Mouse (Mus musculus): Measurements from ENCODE around the gene Map3k12. TPM values are rescaled to one million over a fixed set of nuclear protein-coding genes. Genes with fewer than 3 reads are reported as not detected.

Map3k12 gene
- total RNA-seq, 1 experiment from 2014 or later, result 1.2 TPM

DNA sequence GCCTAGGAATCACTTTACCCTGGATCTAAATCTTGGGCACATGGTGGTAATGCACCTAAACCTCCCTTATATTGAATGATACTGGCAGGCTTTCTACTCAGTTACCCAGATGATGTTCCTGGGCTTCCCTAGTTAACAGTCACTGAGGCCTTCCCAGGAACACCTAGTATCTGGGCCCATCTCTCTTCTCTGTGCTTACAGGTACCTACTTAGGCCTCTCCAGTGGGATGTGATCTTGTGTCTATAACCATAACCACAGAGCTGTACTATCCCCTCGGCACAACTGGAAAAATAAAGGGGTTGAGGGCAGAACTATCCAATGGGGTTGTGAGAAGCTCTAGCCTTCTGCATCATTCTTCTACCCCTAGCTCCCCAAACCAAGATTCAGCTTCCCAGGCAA lies 10.0 kb downstream of the Map3k12 start:
- no peak for ATAC-seq (replicated peaks; ENCODE audit: insufficient number of reproducible peaks, low FRiP score, low TSS enrichment, poor library complexity, severe bottlenecking)

DNA sequence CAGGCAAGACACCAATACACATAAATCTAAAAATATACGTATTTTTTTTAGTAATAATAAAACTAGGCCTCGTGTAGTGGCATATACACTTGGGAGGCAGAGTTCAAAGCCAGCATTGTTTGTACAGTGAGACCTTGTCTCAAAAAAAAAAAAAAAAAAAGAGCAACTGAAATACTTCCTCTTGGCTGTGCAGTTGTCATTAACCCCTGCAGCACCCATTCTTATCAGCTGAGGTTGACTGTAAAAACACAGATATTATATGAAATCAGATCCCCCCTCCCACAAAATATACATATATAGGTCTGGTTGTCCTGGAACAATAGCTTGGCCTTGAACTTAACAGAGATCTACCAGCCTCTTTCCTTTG lies 10.4 kb downstream of the Map3k12 start:
- no peak for ATAC-seq (replicated peaks; ENCODE audit: insufficient number of reproducible peaks, low FRiP score, low TSS enrichment, poor library complexity, severe bottlenecking)

DNA sequence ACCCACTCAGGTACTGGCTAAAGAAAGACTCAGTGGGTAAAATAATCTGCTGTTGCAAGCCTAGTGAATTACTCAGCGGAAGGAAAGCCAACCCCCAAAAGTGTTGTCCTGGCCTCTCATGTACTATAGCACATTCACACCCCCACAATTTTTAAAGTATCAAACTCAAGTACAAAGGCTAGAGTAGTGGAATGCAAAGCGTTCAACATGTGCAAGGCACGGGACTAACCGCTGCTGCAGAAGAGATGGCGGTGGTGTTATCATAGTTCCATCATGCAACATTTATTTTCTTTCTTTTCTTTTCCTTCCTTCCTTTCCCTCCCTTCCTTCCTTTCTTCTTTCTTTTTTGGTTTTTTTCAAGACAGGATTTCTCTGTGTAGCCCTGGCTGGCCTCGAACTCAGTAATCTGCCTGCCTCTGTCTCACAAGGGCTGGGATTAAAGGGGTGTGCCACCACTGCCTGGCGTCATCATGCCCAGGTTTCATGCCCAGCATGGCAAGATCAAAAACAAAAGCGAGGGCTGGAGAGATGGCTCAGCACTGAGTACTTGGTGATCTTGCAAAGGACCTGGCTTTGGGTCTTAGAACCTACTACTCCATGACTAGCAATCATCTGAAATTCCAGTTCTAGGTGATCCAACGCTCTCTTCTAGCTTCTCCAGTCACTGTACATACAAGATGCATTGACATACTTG lies 10.9 kb downstream of the Map3k12 start:
- ATAC-seq (replicated peaks; ENCODE audit: insufficient number of reproducible peaks, low FRiP score, low TSS enrichment, poor library complexity, severe bottlenecking), result no peak

DNA sequence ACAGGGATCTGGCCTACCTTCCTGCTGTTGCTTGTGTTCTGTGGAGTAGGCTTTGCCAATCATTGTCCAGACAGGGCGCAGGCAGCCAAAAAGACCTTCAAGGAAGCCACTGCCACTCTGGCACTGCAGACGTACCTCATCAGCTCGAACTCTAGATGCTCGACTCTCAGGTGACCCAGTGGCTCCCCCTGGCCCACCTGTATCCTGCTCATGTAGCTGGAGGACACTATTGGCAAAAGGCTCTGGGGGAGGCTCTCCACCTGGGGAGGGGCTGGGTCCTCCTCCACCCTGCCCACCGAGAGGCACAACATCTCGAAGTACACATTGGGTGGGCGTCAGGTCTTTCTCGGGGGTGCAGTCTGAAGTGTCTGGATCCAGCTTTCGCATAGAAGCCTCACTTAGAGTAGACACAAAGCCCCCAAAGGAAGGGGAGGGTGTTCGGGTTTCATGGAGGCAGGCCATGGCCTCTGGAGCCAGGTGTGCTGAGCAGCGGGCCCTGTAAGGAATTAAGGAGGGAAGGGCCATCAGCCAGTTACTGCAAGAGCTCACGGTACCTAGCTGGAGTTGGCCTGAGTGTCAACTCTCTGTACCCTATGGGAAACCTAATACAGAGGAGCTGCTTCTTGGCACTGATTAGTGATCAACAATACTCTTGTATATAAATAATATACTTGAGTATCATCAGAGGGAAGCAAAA lies 11.6 kb downstream of the Map3k12 start:
- ATAC-seq (replicated peaks; ENCODE audit: insufficient number of reproducible peaks, low FRiP score, low TSS enrichment, poor library complexity, severe bottlenecking), result no peak

DNA sequence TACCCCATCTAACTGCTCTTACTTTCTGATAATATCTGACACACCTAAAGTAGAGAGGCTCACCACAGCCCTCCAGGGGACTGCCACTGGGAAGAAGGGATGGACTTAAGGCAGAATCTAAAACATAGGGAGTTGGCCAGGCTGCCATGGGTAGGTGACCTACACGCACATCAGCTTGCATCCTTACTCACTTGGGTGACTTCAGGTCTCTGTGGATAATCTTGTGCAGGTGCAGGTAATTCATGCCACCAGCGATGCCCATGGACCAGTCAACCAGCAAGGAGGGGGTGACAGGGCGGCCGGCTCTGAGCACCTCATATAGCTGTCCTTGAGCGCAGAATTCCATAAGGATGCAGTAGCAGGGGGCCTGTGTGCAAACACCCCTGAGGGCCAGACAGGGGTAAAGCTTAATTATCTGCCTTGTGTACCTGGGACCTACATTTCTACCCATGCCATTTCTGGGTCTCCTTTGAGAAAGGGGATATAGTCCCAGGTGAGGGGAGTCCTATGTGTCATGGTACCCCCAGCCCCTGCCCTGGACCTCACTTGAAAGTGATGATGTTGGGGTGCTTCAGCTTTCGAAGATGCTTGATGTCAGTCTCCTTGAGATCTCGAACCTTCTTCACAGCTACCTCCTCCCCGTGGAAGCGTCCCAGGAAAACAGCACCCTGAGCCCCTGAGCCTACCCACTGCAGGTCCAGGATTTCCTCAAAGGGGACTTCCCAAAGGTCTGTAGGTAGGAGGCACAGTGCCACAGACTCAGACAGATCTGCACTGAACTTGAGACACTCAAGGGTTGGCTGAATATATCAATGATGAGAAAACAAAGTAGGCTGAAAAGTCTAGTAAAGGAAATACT lies 12.7 kb downstream of the Map3k12 start:
- ATAC-seq (replicated peaks; ENCODE audit: insufficient number of reproducible peaks, low FRiP score, low TSS enrichment, poor library complexity, severe bottlenecking), result no peak

DNA sequence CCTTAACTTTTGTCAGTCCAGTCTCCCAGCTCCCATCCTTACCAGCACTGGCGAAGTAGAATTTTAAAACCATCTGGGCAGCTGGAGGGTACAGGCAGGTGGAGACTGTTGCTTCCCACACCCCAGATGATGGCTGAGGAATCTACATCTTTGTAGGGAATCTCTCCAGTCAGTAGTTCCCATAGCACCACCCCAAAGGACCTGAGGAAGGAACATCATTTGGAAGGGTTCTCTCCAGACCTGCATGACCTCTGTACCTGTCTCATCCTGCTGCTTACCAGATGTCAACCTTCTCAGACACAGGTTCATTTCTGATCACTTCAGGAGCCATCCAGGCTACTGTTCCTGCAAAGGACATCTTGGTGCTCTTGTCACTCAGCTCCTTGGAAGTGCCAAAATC lies 13.4 kb downstream of the Map3k12 start, which contains the start of gene Gm10337:
TSS of gene Gm10337 (plus strand) at position 276 of the 400 bp plus-strand sequence.
- no peak for ATAC-seq (replicated peaks; ENCODE audit: insufficient number of reproducible peaks, low FRiP score, low TSS enrichment, poor library complexity, severe bottlenecking)

DNA sequence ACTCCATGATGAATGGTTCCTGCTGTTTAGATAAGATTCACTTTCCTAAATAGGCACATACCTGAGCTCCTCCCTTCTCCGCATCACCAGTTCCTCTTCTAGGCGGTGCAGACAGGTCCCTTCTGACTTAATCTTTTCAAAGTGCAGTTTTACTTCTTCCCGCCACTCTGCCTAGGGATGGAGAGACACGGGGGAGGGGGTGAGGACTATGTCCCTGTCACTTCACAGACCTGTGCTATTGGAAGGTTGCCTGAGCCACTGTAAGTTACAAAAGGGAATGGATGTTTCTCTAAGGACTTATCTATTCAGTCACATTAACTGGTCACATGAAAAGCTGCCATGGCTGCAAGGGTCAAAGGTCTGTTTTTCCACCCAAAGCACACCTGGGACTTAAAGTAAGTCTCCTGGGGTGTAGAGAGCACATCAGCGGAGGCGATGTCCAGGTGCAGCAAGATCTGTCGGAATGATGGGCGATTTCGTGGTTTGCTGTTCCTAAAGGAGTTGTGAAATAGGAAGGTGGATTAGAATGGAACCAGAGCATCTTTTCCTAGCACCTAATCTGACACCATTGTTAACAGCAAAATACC lies 14.5 kb downstream of the Map3k12 start:
- no peak for ATAC-seq (replicated peaks; ENCODE audit: insufficient number of reproducible peaks, low FRiP score, low TSS enrichment, poor library complexity, severe bottlenecking)

DNA sequence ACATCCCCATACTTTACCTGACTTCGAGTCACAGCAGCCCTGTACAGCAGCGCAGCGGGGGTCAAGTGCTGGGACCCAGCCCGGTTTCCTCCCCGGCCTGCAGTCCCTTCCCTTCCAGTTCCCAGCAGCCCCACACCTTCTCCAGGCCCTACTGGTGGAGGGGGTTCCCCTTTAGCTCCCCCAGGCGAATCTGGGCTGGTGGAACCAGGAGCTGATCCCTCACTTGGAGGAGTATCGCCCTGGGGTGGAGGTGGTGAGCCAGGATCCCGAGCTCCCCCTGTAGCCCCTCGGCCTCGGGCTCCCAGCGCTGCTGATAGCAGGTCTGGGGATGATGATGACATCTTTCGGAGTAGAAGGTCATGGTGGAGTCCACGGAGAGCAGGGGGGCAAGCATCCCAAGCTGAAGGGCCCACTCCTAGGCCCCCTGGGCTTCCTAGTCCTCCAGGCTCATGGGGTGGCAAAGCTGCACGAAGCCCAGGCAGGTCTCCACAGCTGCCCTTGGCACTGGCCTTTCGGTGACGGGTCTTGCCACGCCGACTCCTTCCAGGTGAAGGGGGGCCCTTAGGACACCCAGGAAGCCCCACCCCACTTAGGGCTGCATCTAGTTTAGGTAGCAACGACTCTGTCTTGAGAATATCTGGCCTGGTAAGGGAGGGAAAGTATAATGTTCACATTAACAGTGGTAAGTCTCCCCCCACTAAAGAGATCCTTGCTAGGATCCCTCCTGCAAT lies 15.6 kb downstream of the Map3k12 start:
- ATAC-seq (replicated peaks; ENCODE audit: insufficient number of reproducible peaks, low FRiP score, low TSS enrichment, poor library complexity, severe bottlenecking), result no peak

DNA sequence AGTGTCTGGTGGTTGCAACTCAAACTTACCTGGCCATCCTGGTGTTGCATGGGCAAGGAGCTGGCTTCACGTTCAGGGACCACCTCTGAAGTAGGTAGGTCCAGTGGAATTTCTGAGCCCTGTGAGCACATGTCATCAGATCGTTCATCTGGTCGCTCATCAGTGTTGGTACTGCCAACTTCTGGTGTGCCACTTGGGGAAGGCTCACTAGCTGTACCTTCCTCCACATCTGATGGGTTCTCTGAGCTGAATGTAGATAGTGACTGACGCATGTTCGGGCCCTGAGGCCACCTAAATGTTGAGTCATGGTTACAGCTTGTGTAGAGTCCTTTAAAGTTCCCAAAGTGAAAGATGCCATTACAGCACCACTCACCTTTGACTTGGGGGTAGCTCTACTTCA lies 16.4 kb downstream of the Map3k12 start:
- no peak for ATAC-seq (replicated peaks; ENCODE audit: insufficient number of reproducible peaks, low FRiP score, low TSS enrichment, poor library complexity, severe bottlenecking)

DNA sequence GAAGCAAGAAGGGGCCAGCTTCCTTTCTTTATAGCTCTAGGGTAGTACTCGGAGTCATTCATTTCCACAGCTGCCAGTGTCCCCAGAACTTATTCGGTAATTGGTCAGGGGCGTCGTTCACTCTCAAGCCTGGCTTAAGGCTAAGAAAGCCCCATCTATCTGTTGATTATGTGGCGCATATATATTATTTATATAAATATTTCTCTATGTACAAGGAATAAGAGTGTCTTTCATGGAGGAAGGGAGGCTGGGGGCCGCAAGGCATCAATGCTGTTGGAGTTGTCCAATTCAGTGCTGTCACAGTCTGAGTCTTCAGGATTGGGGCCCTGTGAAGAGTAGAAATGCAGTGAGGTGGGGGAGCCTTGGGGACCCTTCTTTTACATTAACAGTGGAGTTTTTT lies 17.0 kb downstream of the Map3k12 start:
- no peak for ATAC-seq (replicated peaks; ENCODE audit: insufficient number of reproducible peaks, low FRiP score, low TSS enrichment, poor library complexity, severe bottlenecking)

DNA sequence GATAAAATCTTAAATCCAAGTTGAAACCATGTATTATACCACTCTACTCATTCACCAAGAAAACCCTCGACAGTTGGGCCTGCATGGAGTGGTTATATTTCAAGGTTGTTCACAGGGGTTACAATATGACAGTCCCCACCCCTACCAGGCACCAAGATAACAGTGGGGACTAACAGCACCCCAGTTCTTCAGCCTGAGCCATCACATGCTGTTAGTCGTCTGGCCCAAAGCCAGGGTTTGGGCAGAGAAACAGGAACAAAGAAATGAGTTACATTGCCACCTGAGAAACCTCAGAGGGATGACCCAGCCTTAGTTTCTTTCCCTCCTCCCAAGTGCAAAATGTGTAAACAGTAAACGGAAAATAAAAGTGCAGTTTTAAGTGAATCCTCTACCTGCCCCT lies 17.5 kb downstream of the Map3k12 start:
- no peak for ATAC-seq (replicated peaks; ENCODE audit: insufficient number of reproducible peaks, low FRiP score, low TSS enrichment, poor library complexity, severe bottlenecking)

DNA sequence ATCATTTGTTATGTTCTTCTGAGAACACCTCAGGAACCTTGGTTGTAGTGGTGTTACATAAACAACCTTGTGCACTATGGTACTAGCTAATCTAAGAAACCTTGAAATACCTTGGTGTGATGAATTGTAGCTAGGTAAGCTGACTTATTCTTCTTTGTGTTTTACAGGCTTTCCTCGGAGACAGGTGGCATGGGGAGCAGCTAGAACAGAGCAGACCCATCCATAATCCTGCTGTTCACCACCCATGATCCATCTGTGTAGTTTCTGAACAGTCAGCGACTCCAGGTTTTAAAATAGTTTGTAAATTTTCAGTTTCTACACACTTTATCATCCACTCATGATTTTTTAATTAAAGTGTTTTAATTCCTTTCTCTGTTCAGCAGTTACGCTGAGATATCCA lies 18.5 kb downstream of the Map3k12 start:
- ATAC-seq (replicated peaks; ENCODE audit: insufficient number of reproducible peaks, low FRiP score, low TSS enrichment, poor library complexity, severe bottlenecking), result no peak

DNA sequence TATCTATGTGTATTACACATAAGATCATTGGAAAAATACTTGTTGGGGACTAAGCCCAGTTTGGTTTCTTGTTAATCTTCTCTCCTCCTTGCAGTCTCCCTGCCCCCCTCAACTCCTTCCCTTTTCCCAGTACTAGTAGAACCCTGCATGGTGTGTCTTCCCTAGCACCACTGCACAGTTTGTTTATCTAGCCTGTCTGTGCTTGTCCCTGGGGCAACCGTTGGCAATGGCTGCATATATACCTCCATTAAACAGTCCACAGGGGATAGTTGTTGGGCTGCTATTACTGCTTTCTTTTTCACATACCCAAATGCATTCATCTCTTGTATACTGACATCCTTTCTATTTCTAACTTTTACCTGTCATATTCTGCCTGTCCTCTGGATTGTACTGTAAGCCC lies 29.2 kb downstream of the Map3k12 start:
- ATAC-seq (replicated peaks; ENCODE audit: insufficient number of reproducible peaks, low FRiP score, low TSS enrichment, poor library complexity, severe bottlenecking), result no peak

DNA sequence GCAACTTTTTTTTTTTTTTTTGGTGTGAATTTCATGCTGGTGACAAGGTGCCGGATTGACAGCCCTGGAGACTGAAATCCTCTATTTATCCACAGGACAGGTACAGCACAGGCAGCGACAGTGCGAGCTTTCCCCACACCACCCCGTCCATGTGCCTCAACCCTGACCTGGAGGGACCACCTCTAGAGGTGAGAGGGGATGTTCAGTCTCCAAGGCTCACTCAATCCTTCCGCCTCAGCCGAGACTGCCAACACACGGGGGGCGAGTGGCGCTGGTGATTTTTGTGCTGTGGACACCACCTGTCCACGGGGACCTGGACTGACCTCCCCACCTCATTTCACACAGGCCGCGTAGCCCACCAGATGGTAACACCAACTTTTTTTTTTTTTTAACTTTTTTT lies 31.0 kb downstream of the Map3k12 start:
- no peak for ATAC-seq (replicated peaks; ENCODE audit: insufficient number of reproducible peaks, low FRiP score, low TSS enrichment, poor library complexity, severe bottlenecking)

DNA sequence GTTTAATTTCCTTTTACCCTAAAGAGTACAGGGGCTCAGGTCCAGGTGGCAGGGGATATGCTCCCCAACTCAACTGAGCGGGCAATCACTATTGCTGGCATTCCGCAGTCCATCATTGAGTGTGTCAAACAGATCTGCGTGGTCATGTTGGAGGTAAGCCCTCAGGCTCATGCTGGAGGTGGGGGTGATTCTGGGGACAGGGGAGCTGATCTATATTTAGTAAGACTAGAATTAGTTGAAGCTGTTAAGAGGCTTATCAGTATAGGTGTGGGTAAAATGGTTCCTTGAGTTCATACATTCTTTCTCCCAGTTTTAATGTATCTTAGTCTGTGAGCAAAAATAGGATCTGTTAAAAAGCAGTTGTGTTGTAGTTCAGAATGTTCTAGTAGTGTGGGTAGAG lies 33.7 kb downstream of the Map3k12 start:
- ATAC-seq (replicated peaks; ENCODE audit: insufficient number of reproducible peaks, low FRiP score, low TSS enrichment, poor library complexity, severe bottlenecking), result no peak

DNA sequence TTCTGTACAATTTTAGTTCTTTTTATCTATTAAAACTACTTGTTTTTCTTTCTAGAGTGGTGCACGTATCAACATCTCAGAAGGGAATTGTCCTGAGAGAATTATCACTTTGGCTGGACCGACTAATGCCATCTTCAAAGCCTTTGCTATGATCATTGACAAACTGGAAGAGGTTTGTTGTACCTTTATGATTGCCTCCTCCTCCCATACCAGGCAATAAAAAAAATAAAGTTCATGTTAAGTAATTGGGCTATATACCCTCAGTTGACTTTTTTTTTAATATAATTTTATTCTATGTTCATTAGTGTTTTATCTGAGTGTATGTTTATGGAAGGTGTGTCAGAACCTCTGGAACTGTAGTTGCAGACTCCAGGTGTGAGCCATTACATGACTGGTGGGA lies 42.3 kb downstream of the Map3k12 start:
- ATAC-seq (replicated peaks; ENCODE audit: insufficient number of reproducible peaks, low FRiP score, low TSS enrichment, poor library complexity, severe bottlenecking), result no peak

DNA sequence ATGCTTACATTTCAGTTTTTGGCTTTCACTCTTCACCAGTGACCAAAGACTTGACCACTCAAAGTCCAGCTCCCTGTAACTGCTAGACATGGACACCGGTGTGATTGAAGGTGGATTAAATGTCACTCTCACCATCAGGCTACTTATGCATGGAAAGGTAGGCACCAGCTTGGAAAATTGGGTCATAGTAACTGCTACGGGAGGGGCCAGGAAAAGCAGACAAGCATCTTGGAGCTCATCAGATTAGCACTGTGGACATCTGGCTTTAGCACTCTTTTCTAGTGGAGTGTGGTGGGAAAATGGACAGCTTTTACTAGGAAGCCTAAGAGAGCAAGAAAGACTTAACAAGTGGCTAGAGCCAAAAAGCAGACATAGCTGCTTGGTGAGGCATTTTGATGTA lies 43.6 kb downstream of the Map3k12 start:
- ATAC-seq (replicated peaks; ENCODE audit: insufficient number of reproducible peaks, low FRiP score, low TSS enrichment, poor library complexity, severe bottlenecking), result no peak

DNA sequence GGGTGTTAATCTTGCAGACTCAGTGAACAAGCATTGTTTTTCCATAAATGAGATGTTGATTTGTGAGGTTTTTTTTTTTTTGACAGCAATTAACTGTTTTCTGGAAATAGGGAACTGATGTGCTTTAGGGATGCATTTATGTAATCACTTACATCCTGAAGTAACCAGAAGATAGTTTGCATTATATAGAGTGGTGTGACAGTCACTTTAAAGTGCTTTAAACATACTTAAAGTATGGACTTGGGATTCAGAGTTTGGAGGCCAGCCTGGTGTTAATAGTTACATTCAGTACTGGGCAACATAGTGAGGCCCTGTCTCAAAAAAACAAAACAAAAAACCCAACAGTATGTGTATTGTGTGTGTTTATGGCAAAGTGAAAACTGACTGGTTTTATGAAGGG lies 45.1 kb downstream of the Map3k12 start:
- no peak for ATAC-seq (replicated peaks; ENCODE audit: insufficient number of reproducible peaks, low FRiP score, low TSS enrichment, poor library complexity, severe bottlenecking)

DNA sequence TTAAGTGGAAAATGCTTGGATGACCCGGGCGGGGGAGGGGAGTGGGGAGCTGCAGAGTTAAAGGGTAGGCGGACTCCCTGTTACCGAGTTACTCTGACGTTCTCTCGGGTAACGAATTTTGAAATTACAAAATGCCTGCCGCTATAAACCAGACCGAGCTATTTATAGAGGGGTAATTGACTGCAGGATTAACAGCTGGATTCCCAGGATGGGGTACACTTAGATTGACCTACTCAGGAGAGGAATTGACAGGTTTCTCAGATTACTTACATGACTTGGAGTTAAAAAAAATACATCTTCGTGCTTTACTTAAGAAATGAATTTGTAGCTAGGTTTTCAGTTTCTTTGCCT lies 45.6 kb downstream of the Map3k12 start:
- no peak for ATAC-seq (replicated peaks; ENCODE audit: insufficient number of reproducible peaks, low FRiP score, low TSS enrichment, poor library complexity, severe bottlenecking)

Data from monocyte, adult 5-6 weeks (primary cell).